Mouse (Mus musculus) lung, embryonic 15.5 days (tissue): ENCODE measurements around the gene Unc93a. TPM values are rescaled to one million over a fixed set of nuclear protein-coding genes. Genes with fewer than 3 reads are reported as not detected.
A peak's percentile ranks its signal among the peaks of the same experiment; 100 is the strongest.
"Not testable (repeated sequence)": the region's sequence is repeated elsewhere in the genome, so short reads cannot be mapped to it uniquely, and the experiment has no call there.

ENCODE experiments used
- ATAC-seq: fragments of 200-750 bp; cut with Nextera tagmentation; 2 replicates; pipeline ENCODE4 v1.8.0; 2017; ENCODE audit warnings: moderate number of reproducible peaks, borderline replicate concordance; ENCODE audit not compliant: low FRiP score, low TSS enrichment; ENCODE audit errors: extremely low read depth
- H3K27ac ChIP-seq: fragments of 300-500 bp; sonication (generic); 2 replicates; pipeline ENCODE4 v1.5.1; 2015; ENCODE audit warnings: moderate library complexity, mild to moderate bottlenecking, inconsistent platforms
- H3K27me3 ChIP-seq: fragments of 300-500 bp; sonication (generic); 2 replicates; pipeline ENCODE4 v1.6.1; 2015; ENCODE audit warnings: inconsistent platforms
- H3K36me3 ChIP-seq: fragments of 300-500 bp; sonication (generic); 2 replicates; pipeline ENCODE4 v1.6.1; 2015; ENCODE audit warnings: inconsistent platforms
- H3K4me1 ChIP-seq: fragments of 300-500 bp; sonication (generic); 2 replicates; pipeline ENCODE4 v1.6.1; 2015; ENCODE audit warnings: inconsistent platforms
- H3K4me2 ChIP-seq: fragments of 300-500 bp; sonication (generic); 2 replicates; pipeline ENCODE4 v1.6.1; 2015; ENCODE audit warnings: inconsistent platforms, mild to moderate bottlenecking, moderate library complexity
- H3K4me3 ChIP-seq: fragments of 300-500 bp; sonication (generic); 2 replicates; pipeline ENCODE4 v1.5.1; 2015; ENCODE audit warnings: mild to moderate bottlenecking, inconsistent platforms
- H3K9ac ChIP-seq: fragments of 300-500 bp; sonication (generic); 2 replicates; pipeline ENCODE4 v1.6.1; 2015; ENCODE audit warnings: inconsistent platforms
- H3K9me3 ChIP-seq: fragments of 300-500 bp; sonication (generic); 2 replicates; pipeline ENCODE4 v1.6.1; 2016; ENCODE audit warnings: inconsistent platforms
- WGBS: fragments of 180-500 bp; shearing (Covaris S2); methylation state at CpG from one replicate; pipeline ENCODE4 v1.1.7; 2015; 5-methylcytosine and 5-hydroxymethylcytosine counted together
- polyA plus RNA-seq: library from polyadenylated mRNA; unstranded; fragments of >200 nt; fragmentation: Nextera tagmentation; extraction: Ambion mirVana; gene quantifications from 2 replicates; pipeline ENCODE4 v1.2.1, GENCODE M21; 2015

Unc93a gene
- not detected in 2 replicates for polyA plus RNA-seq

DNA sequence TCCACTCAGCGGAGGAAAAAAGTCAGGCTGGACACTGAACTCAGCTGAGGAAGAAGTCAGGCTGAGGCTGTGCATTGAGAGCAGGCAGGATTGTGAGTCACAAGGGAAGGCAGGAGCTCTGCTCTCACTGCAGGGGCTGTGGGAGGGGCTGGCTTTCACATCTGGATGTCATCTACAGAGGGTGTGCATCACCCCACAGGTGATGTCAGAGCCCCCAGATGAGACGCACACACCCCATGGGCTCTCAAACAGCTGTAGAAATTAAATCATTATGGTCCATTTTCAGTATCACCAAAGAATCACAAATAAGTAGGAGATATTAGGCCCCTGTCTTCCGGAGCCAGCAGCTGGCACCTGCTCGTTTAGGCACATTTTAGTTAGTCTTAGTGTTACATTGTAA is at the start of gene Unc93a:
Gene Unc93a (minus strand): TSS at position 101 of the 400 bp plus-strand sequence.
- 71% methylated on average over 3 of the region's 4 CpGs for WGBS
- H3K4me3 ChIP-seq, H3K27me3 ChIP-seq, H3K4me1 ChIP-seq, H3K27ac ChIP-seq, H3K36me3 ChIP-seq, H3K4me2 ChIP-seq, H3K9me3 ChIP-seq, ATAC-seq, H3K9ac ChIP-seq: not testable (repeated sequence)

DNA sequence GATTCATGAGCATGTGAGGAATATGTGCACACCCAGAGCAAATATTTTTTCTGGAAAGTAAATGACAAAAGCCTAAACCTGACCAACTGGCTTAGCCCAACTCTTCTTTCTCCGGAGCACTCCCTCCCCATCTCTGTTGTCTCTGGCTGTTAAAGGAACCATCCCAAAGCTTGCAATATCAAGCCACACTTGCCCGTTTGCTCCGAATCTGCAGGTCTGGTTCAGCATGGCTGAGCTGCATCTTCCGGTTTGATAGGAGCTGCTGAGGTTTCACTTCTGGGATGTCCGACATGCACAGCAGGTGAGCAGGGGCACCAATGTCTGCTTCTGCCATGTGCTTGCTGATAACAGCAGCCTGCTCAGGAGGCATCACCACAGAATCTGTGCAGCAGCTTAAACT is 48.9 kb upstream of the Unc93a start:
- not testable (repeated sequence) for H3K36me3 ChIP-seq, H3K27ac ChIP-seq, H3K9me3 ChIP-seq, ATAC-seq, H3K27me3 ChIP-seq, H3K4me1 ChIP-seq, H3K4me2 ChIP-seq, H3K9ac ChIP-seq, H3K4me3 ChIP-seq
- WGBS: 86% methylated on average over 5 of the region's 5 CpGs

- H3K9ac ChIP-seq, H3K27ac ChIP-seq, H3K4me2 ChIP-seq, H3K36me3 ChIP-seq, H3K4me1 ChIP-seq, H3K27me3 ChIP-seq, H3K9me3 ChIP-seq, ATAC-seq, H3K4me3 ChIP-seq: not testable (repeated sequence)
- WGBS: 77% methylated on average over 4 of the region's 4 CpGs
Observed at GRCm38 (mm10) chr17:13179021-13179420, 47.4 kb upstream of the Unc93a start.

- peak; percentile 43; the same call in 1 of the 2 replicates for ATAC-seq
- H3K27me3 ChIP-seq, H3K36me3 ChIP-seq, H3K4me3 ChIP-seq, H3K27ac ChIP-seq, H3K4me1 ChIP-seq, H3K4me2 ChIP-seq, H3K9ac ChIP-seq, H3K9me3 ChIP-seq: not testable (repeated sequence)
- 58% methylated on average over 1 of the region's 1 CpGs for WGBS
Observed at GRCm38 (mm10) chr17:13177796-13178195, 46.2 kb upstream of the Unc93a start.

DNA sequence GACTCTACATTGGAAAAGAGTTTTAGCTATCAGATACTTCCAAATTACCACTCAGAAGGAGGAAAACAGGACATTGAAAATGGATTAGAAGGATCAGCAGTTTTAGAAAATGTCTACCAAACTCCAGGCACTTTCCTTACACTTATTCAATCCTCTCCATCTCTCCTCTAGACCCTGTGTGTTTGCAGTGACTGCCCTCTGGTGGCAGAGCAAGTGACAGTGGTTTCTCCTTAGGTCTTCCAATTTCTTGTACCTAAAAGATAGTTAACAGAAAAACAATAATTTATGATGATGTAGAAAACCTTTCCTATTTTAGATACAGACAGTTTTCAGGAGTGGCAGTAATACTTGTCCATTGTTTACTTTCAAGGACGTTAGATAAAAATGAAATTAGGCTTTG is 44.0 kb upstream of the Unc93a start:
- H3K9me3 ChIP-seq, ATAC-seq, H3K9ac ChIP-seq, H3K4me2 ChIP-seq, H3K4me1 ChIP-seq, H3K27ac ChIP-seq, H3K4me3 ChIP-seq, H3K27me3 ChIP-seq, H3K36me3 ChIP-seq: not testable (repeated sequence)
- 33% methylated on average over 1 of the region's 1 CpGs for WGBS

DNA sequence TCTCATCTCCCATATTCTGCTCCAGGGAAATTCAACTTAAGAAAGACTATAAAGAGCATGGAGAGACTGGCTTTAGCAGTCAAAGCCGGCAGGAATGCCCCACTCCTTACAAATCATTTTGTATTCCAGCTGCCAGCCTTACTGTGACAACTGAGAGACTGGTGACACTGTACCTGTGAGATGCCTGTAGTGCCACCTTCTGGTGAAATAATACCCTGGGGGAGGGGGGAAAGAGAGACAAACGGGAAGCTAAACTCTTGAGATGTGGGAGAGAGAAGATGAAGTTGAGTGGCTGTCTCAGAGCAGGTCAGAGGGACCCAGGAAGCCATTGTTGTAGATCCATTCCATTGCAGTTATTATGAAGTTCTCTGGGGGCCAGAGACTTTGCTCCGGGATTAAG is 42.4 kb upstream of the Unc93a start:
- not testable (repeated sequence) for H3K27ac ChIP-seq, H3K9me3 ChIP-seq, H3K36me3 ChIP-seq, H3K27me3 ChIP-seq, H3K4me1 ChIP-seq, ATAC-seq, H3K4me3 ChIP-seq, H3K4me2 ChIP-seq, H3K9ac ChIP-seq
- 43% methylated on average over 2 of the region's 3 CpGs for whole genome bisulfite sequencing

GRCm38 (mm10) chr17:13173578-13173977 is 42.0 kb upstream of the Unc93a start:
- ATAC-seq, H3K4me1 ChIP-seq, H3K36me3 ChIP-seq, H3K27ac ChIP-seq, H3K9me3 ChIP-seq, H3K4me3 ChIP-seq, H3K4me2 ChIP-seq, H3K27me3 ChIP-seq, H3K9ac ChIP-seq: not testable (repeated sequence)
- WGBS: 84% methylated on average over 6 of the region's 6 CpGs

- H3K4me2 ChIP-seq, ATAC-seq, H3K36me3 ChIP-seq, H3K27me3 ChIP-seq, H3K27ac ChIP-seq, H3K4me3 ChIP-seq, H3K9me3 ChIP-seq, H3K9ac ChIP-seq, H3K4me1 ChIP-seq: not testable (repeated sequence)
- WGBS: 79% methylated on average over 7 of the region's 7 CpGs
Observed at GRCm38 (mm10) chr17:13146128-13146527, 14.5 kb upstream of the Unc93a start.

- not testable (repeated sequence) for H3K27me3 ChIP-seq, H3K4me1 ChIP-seq, ATAC-seq, H3K9ac ChIP-seq, H3K4me2 ChIP-seq, H3K36me3 ChIP-seq, H3K27ac ChIP-seq, H3K9me3 ChIP-seq, H3K4me3 ChIP-seq
- WGBS: 80% methylated on average over 4 of the region's 4 CpGs
Observed at GRCm38 (mm10) chr17:13144580-13145215, 13.1 kb upstream of the Unc93a start.

DNA sequence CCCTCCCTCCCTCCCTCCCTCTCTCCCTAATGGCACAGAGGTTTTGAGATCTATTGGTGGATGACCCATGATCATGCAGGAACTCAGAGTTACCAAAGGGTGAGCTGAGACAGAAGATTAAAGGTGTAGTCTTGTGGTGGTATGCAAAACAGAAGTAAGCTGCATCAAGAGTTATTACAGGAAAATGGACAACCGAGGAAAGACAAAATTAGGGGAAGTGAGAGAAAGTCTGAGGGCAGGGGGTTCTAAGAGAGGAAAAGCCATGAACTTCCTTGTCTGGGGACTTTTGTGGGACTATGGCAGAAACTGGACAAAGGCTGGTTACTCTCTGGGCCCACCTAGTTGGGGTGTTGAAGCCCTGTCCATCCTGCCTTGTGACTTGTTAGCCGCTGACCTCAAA is 11.1 kb upstream of the Unc93a start:
- H3K4me2 ChIP-seq, H3K27me3 ChIP-seq, H3K4me3 ChIP-seq, H3K4me1 ChIP-seq, H3K36me3 ChIP-seq, H3K27ac ChIP-seq, H3K9ac ChIP-seq, H3K9me3 ChIP-seq, ATAC-seq: not testable (repeated sequence)
- no CpG with 5 or more reads among the region's 2 CpGs for WGBS

GRCm38 (mm10) chr17:13135356-13135755 is 3.7 kb upstream of the Unc93a start:
- not testable (repeated sequence) for ATAC-seq, H3K9ac ChIP-seq, H3K4me3 ChIP-seq, H3K36me3 ChIP-seq, H3K4me1 ChIP-seq, H3K27me3 ChIP-seq, H3K4me2 ChIP-seq, H3K9me3 ChIP-seq, H3K27ac ChIP-seq
- 64% methylated on average over 2 of the region's 6 CpGs for WGBS

DNA sequence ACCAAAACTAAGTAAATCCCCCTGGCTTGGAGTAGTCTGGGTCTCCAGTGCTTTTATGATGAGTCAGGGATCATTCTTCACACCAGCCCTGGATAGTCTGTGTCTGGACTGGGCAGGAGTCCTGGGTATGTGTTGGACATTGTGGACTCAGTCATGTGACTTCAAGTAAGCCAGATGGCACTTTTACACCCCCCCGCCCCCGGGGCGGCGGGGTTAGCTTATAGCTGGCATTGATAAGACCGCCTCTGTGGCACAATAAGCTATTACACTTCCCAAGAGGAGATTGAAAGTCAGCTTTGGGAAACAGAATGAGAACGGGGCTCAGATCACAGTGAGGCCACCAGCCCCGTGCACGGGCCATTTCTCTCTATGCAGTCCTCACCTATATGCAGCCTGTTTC is 742 bp upstream of the Unc93a start:
- H3K27ac ChIP-seq, H3K4me3 ChIP-seq, H3K4me1 ChIP-seq, H3K9ac ChIP-seq, H3K9me3 ChIP-seq, ATAC-seq, H3K27me3 ChIP-seq, H3K4me2 ChIP-seq, H3K36me3 ChIP-seq: not testable (repeated sequence)
- 79% methylated on average over 8 of the region's 8 CpGs for WGBS
